Mouse (Mus musculus): Measurements from ENCODE around the gene Chac1. TPM values are rescaled to one million over a fixed set of nuclear protein-coding genes. Genes with fewer than 3 reads are reported as not detected.

Chac1 gene
- polyA plus RNA-seq, 1 experiment: 6.1 TPM

DNA sequence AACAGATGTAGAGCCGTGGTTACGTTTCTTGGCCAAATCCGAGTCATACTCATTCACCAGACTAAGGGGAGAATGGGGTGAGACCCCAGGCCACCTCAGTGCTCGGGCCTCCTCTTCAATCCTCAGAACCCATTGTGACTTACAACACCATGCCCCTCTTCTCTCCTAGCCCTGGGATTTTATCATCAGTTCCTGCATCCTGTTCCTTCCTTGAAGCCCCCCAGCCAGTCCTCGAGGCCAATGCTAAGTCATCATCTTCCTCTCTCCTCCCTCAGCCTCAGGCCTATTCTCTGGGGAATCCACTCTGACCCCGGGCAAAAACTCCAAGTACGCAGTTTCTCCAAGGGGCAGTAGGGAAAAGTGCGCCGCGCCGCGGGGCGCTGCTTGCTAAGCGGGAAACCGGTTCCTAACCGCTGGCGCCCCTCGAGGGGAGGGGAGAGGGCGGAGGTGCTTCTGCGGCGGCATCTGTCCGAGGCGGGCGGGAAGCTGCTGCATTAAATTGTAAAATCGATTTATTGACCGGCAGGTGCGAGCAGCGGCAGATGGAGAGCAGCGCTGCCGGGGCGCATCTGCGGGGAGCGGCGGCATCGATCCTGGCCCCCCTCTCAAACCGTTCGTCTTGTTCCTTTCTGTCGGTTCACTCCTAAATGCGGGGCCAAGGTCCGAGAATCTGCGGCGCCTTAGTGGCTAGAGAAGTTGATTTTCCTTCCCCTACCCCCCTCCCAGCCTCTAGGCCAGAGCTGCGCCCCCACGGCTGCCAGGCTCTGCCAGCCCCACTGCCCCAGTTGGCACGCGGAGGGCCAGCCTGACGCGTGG, 29.1 kb upstream of the Chac1 start:
- TF ChIP-seq CTCF (IDR thresholded peaks at IDR 0.05; ENCODE audit: borderline replicate concordance, extremely low read depth, insufficient read depth, insufficient read length) (no peak), POLR2A (IDR thresholded peaks at IDR 0.05; ENCODE audit: borderline replicate concordance, extremely low read depth, insufficient read depth, insufficient read length, poor library complexity, severe bottlenecking) (no peak)
- peak; percentile 60 for DNase-seq (ENCODE audit: low read depth)

DNA sequence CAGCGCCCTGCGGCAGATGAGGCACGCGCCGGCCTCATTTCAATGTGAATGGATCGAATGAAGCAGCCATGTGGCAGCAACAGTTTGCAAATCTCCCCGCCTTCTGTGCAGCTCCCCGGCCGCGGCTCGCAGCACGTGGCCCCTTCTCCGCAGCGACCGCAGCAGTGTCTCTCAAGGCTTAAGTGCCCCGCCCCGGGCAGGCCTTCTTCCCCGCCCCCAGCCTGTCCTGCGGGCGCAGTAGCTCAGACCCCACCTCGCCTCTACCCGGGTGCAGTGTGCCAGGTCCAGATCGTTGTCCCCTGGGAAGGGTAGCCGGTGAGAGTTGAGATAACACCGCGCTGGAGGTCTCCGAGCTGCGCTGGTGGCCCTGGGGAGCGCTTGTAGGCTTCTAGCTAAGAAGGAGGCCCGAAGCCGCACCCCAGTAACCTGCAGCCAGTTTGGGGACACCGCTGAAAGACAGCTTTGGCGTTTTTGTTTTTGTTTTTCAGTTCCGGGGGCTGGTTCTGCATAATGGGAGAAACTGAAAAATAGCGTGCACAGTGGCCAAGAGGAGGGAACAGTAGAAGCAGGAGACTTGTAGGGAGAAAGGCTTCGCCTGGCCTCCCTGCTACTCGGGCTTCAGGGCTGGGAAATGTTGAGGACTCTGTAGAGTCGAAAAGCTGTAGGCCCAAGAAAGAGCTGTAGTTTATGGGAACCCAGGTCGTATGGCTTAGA, 28.3 kb upstream of the Chac1 start:
- peak; percentile 95 for DNase-seq (ENCODE audit: low read depth)
- no peak for TF ChIP-seq CTCF (IDR thresholded peaks at IDR 0.05; ENCODE audit: borderline replicate concordance, extremely low read depth, insufficient read depth, insufficient read length)
- no peak for TF ChIP-seq POLR2A (IDR thresholded peaks at IDR 0.05; ENCODE audit: borderline replicate concordance, extremely low read depth, insufficient read depth, insufficient read length, poor library complexity, severe bottlenecking)

DNA sequence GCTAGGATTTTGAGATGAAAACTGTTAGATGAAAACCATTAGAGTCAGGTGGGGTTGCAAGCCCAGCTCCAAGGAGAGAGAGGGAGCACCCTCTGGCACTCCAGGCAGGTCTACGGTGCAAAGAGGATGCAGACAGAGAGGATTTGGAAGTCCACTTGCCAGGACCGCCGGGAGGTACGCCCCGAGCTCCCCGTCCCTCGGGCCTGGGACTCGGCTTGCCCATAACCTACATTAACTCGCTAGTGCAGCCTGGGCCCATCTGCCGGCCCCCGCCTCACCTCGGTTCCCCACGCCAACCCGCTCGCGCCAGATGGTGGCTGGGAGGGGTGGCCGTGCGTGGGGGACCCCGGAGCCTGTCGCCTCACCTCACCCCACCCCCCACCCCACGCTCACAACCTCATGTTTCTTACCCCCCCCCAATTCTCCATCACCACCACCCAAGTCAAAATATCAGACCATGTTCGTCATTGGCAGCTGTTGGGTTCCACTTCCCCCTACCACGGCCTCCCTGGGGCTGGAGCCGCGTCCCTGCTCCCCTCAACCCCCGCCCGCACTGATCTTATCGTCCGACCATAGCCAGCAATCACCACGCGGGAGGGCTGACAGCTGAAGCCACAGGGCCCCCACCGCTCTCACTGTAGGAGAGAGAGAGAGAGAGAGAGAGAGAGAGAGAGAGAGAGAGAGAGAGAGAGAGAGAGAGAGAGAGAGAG, 27.0 kb upstream of the Chac1 start:
- DNase-seq (ENCODE audit: low read depth): no peak
- no peak for TF ChIP-seq POLR2A (IDR thresholded peaks at IDR 0.05; ENCODE audit: borderline replicate concordance, extremely low read depth, insufficient read depth, insufficient read length, poor library complexity, severe bottlenecking)
- no peak for TF ChIP-seq CTCF (IDR thresholded peaks at IDR 0.05; ENCODE audit: borderline replicate concordance, extremely low read depth, insufficient read depth, insufficient read length)

DNA sequence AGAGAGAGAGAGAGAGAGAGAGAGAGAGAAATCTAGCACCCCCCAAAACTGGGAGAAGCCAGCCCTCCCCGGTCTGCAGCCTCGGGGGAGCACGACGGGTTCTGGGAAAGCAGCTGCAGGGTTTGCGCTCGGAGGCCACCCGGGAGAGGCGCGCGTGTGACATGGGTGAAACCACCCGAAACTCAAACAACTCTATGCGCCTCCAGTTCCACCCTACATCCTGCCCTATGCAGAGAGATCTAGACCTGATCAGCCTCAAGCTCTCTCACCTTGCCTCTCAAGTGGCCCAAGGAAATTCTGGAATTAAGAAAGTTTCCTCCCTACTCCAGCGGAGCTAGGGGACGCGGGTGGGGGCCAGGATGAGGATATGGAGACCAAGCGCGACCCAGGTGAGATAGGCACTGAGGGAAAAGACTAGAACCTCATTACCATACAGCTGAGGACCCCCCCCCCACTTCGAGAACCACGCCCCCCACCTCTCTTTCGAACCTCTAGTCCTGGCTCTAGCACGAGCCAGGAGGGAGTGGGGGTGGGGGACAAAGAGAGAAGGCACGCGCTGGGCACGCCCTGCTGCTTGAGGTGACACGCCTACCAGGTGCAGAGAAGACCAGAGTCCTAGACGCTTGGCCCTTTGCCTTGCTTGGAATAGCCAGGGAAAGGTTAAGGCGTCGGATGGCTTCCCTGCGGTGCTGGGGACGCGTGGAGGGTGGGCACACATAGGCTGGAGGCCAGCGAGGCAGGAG, 26.3 kb upstream of the Chac1 start:
- no peak for DNase-seq (ENCODE audit: low read depth)
- TF ChIP-seq CTCF (IDR thresholded peaks at IDR 0.05; ENCODE audit: borderline replicate concordance, extremely low read depth, insufficient read depth, insufficient read length) (no peak), POLR2A (IDR thresholded peaks at IDR 0.05; ENCODE audit: borderline replicate concordance, extremely low read depth, insufficient read depth, insufficient read length, poor library complexity, severe bottlenecking) (no peak)

DNA sequence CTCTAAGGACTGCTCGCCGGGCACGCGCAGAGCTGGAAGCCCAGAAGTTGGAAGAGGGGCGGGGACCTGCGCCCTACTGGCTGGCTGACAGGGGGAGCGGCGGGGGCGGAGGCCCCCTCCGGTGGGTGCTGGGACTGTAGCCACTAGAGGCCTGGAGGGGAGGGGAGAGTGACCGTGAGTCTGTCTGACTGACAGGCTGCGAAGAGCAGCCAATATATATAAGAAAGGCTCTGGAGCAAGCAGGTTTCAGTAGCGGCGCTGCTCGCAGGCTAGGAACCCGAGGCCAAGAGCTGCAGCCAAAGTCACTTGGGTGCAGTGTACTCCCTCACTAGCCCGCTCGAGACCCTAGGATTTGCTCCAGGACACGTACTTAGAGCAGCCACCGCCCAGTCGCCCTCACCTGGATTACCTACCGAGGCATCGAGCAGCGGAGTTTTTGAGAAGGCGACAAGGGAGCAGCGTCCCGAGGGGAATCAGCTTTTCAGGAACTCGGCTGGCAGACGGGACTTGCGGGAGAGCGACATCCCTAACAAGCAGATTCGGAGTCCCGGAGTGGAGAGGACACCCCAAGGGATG, 25.4 kb upstream of the Chac1 start, which contains the start of gene Dll4:
Gene Dll4, plus strand, starts transcription at position 217 of the 576 bp plus-strand sequence.
- peak; percentile 67 for DNase-seq (ENCODE audit: low read depth)
- TF ChIP-seq CTCF (IDR thresholded peaks at IDR 0.05; ENCODE audit: borderline replicate concordance, extremely low read depth, insufficient read depth, insufficient read length) (0 out of 2 replicates have a peak, but pooled peaks have one; percentile 2), POLR2A (IDR thresholded peaks at IDR 0.05; ENCODE audit: borderline replicate concordance, extremely low read depth, insufficient read depth, insufficient read length, poor library complexity, severe bottlenecking) (peak; percentile 19; the same call in 1 of the 2 replicates)

DNA sequence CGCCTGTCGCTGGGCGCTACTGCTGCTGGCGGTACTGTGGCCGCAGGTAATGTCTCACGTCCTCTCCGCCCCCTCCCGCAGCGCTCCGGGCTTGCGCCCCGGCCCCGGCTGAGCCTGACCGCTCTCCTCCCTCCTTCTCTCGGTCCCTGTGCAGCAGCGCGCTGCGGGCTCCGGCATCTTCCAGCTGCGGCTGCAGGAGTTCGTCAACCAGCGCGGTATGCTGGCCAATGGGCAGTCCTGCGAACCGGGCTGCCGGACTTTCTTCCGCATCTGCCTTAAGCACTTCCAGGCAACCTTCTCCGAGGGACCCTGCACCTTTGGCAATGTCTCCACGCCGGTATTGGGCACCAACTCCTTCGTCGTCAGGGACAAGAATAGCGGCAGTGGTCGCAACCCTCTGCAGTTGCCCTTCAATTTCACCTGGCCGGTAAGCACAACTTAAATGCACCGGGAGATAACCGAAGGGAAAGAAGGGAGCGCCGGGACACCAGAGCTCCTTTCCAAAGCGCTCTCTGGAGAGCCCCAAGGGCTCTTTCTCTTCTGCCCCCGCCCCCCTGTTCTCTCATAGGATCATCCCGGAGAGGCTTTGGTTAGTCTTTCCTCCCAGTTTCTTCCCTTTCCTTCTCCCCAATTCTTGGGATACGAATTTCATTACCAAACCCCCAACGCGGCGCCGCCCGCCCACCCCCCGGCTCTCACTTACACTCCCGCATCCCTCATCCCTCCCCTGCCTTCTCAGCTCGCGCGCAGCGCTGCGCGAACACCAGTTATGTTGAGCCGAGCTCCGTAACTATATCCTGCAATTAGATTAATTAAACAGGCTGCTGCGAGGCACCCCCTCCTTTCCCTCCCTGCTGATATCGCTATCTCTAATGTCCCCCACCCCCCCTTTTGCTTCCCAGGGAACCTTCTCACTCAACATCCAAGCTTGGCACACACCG, 24.6 kb upstream of the Chac1 start:
- TF ChIP-seq CTCF (IDR thresholded peaks at IDR 0.05; ENCODE audit: borderline replicate concordance, extremely low read depth, insufficient read depth, insufficient read length): no peak
- no peak for TF ChIP-seq POLR2A (IDR thresholded peaks at IDR 0.05; ENCODE audit: borderline replicate concordance, extremely low read depth, insufficient read depth, insufficient read length, poor library complexity, severe bottlenecking)
- peak; percentile 56 for DNase-seq (ENCODE audit: low read depth)

DNA sequence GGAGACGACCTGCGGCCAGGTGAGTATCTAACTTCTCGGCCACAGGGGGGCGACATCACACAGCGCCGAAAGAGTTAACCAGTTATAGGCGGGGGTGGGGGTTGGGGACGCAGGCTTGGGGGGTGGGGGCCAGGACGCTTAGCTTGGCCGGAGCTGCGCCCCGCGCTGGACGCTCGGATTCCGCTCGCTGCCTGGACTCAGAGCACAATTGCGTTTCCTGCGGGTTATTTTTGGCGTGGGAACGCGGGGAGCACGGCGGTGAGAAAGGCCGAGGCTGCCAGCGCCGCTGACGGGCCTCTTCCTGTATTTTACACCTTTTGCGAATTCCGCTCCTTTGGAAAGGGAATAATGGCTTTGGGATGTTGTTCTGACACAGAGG, 23.9 kb upstream of the Chac1 start:
- TF ChIP-seq POLR2A (IDR thresholded peaks at IDR 0.05; ENCODE audit: borderline replicate concordance, extremely low read depth, insufficient read depth, insufficient read length, poor library complexity, severe bottlenecking) (no peak), CTCF (IDR thresholded peaks at IDR 0.05; ENCODE audit: borderline replicate concordance, extremely low read depth, insufficient read depth, insufficient read length) (peak; percentile 57; the same call in 1 of the 2 replicates)
- DNase-seq (ENCODE audit: low read depth): peak; percentile 56

DNA sequence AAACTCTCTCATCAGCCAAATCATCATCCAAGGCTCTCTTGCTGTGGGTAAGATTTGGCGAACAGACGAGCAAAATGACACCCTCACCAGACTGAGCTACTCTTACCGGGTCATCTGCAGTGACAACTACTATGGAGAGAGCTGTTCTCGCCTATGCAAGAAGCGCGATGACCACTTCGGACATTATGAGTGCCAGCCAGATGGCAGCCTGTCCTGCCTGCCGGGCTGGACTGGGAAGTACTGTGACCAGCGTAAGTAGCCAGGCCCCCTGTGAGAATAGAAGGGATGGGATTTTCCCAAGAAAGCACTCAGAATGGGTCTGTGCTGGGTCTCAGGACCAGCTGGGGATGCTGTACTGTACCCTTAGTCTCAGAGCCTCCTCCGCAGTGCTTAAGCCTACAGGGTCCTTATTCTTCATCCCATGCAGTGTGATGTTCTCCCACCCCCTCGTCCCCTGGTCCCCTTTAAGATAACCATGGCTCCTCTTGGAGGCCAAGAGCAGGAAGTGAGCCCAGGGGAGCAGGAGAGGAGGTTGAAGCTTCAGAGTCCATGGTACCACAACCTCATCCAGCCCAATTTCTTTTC, 23.0 kb upstream of the Chac1 start:
- TF ChIP-seq POLR2A (IDR thresholded peaks at IDR 0.05; ENCODE audit: borderline replicate concordance, extremely low read depth, insufficient read depth, insufficient read length, poor library complexity, severe bottlenecking): no peak
- no peak for TF ChIP-seq CTCF (IDR thresholded peaks at IDR 0.05; ENCODE audit: borderline replicate concordance, extremely low read depth, insufficient read depth, insufficient read length)
- no peak for DNase-seq (ENCODE audit: low read depth)

DNA sequence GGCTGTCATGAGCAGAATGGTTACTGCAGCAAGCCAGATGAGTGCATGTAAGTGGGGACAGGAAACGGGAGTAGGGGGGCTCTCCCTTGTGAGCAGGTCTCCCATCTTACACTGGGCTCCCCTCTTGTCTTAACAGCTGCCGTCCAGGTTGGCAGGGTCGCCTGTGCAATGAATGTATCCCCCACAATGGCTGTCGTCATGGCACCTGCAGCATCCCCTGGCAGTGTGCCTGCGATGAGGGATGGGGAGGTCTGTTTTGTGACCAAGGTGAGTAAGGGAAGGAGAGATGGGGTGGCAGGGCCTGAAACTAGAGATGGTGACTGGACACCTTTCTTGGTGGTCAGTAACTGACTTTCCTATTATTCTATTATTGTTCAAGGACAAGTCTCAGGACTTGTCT, 22.5 kb upstream of the Chac1 start:
- no peak for DNase-seq (ENCODE audit: low read depth)
- TF ChIP-seq POLR2A (IDR thresholded peaks at IDR 0.05; ENCODE audit: borderline replicate concordance, extremely low read depth, insufficient read depth, insufficient read length, poor library complexity, severe bottlenecking) (no peak), CTCF (IDR thresholded peaks at IDR 0.05; ENCODE audit: borderline replicate concordance, extremely low read depth, insufficient read depth, insufficient read length) (no peak)

All from brain, embryonic 14.5 days (tissue).